Mouse (Mus musculus) CH12F3 (cell line): ENCODE results near the gene Mrps18b.

Experiments
- in situ Hi-C: fragments of 300-500 bp; cut with MboI; formaldehyde crosslinking; loops from 2 replicates; pipeline ENCODE4 v1.14.3; 2020; ENCODE audit warnings: low sequenced_read_pairs

Mrps18b gene

DNA sequence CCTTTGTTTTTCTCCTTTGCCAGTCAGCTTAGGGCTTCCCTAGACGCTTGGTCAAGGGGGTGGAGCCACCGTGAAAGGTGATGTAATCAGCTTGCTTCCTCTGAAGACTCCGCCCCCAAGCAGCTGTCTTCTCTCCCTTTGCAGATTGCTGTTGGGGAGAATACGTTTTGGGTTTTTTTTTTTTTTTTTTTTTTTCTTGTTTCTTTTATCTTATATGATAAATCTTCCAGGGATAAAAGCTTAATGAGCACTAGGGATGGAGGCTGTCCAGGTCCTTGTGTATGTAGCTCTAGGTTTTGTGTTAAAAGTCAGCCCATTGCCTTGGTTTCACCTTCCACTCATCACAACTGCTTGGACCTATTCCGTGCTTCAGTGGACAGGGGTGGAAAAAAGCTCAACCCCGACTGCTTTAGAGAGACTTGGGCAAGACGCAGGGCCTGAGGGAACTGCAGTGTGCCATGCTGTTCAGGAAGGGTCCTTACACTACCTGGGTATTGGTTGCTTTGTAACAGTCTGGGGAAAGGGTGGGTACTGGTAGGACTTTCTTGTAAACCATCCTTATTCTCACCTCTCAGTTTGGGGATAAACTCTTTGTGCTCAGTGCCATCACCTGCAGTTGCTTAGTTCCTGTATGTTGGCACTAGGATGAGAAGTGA lies 3.0 kb upstream of the Mrps18b start:
- in situ Hi-C loops, result no loop called here

DNA sequence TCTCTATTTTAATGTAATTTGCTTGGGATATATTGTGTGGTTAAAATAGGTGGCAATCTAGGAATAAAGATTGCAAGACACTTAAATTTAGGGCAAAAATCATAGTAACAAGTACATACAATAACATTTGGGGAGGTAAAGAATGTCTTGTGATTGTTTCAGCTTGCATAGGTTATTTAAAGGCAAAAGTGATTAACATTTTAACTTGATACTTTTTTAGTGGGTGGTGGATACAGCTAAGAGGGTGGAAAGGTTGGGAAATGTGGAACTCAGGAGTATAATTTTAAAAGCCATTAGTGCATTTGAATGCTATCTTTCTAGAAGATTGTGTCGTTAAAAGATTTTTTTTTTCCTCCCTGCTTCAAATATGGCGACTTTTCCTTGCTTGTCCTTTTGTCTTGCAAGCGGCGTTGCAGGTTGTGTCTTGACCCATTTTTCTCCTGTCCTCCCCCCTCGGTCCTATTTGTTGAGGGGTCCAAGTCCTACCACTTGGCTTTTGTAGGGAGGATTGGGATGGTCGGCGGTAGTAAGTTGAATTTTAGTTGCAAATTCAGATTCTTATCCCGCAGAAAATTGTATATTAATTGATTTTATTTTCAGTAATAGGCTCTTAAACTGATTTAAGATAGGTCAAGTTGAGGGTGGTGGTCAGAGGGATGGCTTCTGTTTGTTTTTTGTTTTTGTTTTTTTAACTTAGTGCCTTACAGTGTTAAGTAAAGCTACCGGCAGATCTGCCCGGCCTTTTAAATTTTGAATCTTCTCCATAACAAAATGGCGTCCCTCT lies 2.3 kb upstream of the Mrps18b start:
- in situ Hi-C loops, result no loop called here

DNA sequence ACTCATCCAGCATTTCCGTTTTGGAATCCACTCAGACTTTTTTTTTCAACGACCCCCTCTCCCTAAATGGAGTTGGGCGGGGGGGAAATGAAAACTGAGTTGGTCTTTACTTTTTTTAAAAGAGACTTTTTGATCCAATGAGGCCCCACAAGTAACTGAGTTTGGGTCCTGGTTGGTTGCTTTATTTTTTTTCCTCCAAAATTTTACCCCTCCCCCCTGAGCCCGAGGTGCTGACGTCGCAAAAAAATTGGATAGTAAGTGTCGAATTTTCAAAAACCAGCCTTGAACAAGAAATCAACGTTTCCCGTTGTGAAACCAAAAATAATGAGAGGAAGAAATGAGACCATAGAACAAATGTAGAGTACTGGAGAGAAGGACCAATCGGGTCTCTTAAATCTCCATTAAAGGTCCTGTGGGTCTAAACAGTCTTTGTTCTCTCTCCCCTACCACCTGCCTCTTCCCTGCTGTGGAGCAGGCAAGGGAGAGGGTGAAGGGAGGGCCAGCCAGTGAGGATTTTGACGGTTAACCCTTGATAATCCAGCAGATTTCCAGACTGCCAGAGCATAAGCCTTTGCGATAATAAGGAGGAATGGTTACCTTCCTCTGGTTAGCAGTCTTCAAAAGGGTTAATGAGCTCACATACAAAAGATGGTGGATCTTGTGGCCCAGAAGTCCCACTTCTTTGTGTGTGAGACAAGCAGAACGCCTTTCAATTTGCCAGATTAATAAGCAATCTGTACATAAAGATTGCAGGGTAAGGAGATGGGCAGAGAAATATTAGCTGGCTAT lies 1.5 kb upstream of the Mrps18b start:
- in situ Hi-C loops, result no loop called here

DNA sequence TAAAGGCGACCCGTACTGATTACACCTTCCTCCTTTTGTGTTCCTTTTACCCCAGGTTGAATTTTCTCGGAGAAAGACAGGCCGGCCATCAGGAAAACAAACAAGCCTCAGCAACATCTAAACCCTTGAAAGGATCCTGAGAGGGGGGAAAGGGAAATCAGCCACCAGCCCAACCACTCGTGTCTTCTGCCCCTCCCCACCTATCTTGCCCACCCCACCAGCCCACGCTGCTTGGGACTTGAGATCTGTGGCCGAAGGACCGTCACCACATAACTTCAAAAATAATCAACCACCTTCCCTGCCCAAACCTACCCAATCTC lies 914 bp upstream of the Mrps18b start:
- in situ Hi-C loops, result no loop called here

DNA sequence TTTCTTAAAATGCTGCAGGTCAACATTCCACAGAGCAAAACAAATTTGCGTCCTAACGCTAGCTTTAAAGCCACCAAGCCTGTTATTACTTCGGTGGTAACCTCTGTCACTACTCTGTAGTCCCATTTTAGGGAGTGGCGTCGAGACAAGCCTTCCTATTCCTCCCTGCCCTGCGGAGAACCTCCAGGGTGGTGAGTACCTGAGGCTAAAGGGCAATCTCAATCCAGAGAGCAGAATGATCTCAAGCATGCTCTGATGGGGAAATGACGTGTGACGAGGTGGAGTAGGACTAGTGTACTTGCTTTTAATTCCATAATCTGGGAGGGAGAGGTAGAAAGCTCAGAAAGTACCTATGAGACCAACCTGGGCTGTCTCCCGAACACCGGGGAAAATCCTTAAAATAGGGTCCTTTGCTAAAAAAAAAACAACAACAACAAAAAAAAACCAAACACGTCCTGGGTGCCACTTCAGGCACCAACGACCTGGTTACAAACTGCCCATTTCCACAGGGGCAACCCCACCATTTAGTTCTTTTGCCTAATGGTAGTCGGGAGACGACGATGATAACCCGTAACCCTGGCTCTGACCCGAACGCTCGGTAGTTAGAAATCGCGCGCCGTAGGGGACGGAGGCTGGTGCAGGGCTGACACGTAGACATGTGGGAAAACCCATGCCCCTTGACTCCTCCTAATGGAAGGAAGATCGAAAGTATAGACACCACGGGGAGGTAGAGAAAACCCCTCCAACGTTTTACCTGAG lies 472 bp downstream of the Mrps18b start:
- in situ Hi-C loops, result no loop called here

DNA sequence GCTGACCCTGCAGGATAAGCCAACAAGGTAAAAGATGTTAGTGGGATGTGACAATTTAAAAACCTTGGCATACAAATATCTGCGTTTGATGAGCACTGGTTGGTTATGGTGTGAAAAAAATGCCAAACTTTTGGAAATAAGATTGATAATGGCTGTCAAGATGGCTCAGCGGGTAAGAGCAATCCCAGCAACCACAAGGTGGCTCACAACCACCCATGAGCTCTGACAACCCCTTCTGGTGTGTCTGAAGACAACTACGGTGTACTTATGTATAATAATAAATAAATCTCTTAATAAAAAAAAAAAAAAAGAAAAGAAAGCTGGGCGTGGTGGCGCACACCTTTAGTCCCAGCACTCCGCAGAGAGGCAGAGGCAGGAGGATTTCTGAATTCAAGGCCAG lies 1.2 kb downstream of the Mrps18b start:
- in situ Hi-C loops, result no loop called here

DNA sequence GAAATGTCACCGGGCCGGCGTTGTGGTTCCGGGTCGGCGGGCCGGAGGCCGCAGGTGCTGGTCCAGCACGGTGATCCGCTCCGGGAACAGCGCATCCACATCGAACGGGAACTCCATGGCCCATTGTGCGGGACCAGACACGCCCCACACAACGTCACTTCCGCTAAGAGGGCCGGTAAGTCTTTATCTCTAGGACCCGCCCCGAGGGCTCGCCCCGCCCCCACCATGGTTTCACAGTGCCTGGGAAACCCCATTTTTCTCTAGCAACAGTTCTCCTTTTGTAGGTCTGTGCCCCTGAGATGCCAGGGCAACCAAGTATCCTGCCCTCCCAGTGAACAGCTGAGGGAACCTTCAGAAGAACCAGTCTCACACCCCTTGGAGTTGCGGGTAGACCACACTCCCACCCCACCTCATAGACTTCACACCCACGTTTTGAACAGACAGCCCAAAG lies 6.2 kb downstream of the Mrps18b start, which contains the start of gene Atat1:
Gene Atat1 (minus strand): TSS at position 157 of the 451 bp plus-strand sequence.
- in situ Hi-C loops, result no loop called here

DNA sequence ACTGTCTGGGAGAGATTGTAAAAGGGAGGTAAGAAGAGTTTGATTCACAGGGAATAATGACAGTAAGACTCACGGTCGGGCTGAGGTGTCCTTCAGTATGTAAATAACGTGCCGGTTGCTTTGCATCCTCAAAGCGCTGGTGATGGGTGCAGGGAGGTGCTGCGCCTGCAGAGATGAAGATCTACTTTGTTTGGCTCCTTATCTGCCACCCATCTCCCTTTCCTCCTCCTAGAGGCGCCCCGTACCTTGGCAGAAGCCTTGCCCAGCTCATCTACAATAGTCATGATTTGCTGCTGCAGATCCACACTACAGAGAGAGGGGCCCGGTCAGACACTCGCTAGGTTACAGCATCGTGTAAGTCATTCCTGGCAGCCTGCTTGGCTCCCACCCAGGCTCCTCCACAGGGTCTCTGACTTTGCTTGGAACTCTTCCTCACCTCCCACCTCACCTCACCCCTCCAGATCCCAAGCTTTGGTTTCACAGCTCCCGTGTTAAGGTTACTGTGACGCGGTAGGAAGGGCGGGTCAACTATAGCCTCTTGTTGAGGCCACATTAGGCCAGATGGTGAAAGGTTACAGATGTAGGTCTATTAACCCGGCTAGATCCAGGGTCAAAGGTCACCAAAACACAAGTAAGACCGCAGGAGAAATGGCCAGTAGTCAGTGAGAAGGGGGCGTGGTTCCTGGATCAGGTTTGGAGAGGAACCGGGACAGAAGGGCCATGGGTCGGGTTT lies 6.8 kb downstream of the Mrps18b start:
- in situ Hi-C loops, result no loop called here

DNA sequence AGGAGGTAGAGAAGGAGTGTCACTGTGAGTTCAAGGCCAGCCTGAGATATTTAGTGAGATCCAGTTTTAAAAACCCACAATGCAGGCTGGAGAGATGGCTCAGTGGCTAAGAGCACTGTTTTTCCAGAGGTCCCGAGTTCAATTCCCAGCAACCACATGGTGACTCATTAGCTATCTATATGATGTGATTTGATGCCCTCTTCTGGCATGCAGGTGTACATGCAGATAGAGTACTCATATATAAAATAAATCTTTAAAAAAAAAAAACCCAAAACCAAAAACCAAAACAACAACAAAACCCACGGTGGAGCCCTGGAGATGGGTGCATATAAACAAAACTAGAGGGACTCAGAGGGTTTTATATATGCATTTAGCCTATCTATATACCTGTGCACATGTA lies 8.6 kb downstream of the Mrps18b start:
- in situ Hi-C loops, result no loop called here

DNA sequence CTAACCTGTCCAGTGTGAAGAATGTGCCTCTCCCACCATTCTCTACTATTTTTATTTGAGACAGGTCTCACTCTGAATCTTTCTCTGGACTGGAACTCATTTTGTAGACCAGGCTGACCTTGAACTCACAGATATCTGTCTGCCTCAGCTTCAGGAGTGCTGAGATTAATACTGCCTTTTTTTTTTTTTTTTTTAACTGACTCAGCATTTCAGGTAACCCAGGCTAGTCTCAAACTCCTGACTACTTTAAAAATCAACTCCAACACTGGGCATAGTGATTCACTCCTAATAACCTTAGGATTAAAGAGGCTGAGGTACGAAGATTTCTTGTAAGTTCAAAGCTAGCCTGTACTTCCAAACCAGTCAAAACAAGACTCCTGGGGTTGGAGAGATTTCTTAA lies 10.6 kb downstream of the Mrps18b start:
- in situ Hi-C loops, result no loop called here

DNA sequence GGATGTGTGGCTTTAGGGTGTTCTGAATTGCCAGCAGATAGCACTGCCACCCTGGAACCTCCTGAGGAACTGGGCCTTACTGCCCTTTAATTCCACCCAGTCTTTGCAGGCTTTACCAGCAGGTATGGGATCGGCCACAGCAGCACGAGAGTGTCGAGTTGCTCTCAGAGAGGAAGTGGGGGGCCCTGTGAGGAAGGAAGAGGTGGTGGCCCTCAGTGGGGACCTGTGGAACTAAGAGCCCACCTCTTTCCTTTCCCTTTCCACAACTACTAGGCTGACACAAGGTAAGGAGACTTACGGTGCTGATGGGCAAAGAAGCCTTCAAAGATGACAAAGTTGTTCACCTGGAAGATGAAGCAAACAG lies 12.2 kb downstream of the Mrps18b start:
- in situ Hi-C loops, result no loop called here

DNA sequence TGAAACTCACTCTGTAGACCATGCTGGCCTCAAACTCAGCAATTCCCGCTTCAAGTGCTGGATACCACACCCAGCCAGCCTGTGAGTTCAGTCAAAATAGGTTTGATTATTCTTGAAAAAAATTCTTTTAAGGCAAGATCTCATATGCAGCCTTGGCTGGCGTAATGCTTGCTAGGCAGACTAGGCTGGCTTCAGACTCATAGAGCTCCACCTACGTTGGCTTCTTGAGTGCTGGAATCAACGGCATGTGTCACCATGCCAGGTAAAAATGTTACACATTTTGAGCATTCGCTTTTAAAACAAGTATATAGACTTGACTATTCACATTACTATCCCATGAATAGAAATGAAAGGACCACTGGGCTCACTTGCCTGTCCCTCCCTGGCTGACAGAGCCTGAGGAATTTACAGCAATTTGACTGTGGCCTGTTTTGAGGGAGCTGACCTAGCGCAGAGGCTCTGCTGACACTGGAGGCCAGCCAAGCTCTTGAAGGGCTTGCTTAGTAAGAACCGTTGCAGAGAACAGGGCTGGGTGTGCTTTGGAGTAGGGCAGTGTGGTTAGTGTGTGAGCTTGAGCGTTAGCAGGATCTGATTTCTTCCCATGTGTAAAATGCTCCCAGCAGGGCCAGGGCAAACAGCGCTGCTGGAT lies 12.7 kb downstream of the Mrps18b start:
- in situ Hi-C loops, result no loop called here

DNA sequence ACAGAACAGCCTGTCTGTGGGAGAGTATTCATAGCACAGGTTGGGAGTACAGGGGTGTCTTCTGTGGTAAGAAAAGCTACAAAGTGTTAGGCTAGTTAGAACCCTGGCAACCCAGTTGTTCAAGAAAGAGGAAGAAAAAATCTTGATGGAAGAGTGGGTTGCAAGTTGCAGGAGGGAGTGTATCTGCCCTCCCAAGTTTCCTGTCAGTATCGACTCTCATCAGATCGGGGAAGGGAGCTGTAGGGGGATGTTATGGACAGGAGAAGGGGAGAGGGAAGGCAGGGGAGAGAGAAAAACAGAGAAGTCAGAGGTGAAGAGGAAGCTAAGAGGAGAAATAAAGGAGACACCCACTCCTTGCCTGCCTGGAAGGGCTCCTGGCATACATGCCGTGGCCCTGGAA lies 15.6 kb downstream of the Mrps18b start:
- in situ Hi-C loops, result no loop called here

DNA sequence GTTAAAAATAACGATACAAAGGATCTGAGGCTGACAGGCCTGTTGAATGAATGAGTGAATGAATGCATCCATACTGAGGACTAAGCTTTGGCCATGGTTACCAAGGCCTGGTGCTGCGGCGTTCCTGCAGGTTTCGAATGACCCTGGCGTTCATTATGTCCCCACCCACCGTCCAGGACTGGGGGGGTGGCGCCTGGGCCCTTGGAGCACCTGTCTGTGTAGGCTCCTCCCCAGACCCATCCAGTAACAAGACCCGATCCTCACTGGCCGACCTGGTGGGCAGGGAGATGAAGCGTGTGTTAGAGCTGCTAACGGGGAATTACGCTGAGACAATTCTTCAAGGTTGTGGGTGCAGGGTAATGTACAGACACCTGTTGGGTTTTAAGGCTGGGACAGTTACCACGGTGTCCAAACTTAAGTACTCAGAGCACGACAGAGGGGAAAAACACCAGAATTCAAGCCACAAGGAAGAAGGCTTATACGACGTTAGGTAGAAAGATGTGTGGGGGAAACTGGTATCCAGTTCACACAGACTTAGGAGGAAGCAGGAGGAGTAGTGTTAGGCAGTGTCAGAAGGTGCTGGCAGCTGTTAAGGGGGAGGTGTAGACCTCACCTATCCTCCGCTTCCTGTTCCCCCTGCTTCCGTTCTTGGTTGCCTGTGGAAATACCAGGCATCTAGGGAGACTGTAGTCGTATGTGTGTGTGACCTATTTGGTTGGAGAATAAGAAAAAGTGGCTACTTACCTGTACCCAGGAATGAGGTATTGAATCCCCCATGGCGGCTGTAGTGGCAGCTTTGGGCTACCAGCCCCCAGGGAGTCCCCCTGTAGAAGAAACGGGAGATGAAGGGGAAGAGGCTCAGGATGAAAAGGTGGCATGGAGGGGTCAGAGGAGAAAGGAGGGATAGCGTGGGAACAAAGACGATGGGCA lies 18.3 kb downstream of the Mrps18b start:
- in situ Hi-C loops, result no loop called here

DNA sequence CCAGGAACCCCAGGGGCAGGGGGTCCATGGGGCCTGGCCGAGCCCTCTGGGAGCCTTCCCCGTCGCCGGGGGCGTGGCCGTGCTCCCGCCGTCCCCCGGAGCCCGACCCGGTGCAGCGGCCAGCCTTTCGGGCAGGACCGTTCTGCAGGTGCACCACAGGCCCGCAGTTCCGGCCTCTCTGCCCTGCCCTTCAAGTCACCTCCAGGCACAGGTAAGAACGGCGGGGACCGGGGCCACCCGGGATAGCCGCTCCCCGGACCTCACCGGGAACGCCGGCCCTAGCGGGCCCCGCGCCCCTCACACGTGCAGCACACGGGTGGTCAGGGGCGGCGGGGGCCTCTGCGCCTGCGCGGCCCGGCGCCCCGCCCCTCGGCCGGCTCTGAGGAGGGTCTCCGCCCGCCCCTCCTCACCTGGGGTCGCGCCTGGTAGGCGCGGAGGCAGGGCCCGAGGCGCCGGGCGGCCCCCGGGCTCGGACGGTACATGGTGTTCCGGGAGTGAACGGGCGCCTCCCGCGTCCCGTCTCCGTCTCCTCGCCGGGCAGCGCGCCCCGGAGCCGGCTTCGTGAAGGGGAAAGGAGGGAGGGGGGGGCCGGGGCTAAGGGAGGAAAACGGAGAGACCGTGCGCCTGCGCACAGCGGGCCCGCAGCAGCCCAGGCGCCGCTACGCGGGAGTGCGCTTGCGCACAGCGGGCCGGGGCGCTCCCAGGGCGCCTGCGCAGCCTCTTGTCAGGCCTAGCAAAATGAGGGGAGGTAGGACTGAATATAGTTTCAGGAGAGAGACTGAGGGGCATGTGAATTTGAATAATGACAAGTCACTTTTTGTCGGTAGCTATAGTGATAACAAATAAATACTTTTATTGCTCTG lies 19.2 kb downstream of the Mrps18b start, which contains the start of gene 2310061I04Rik:
Gene 2310061I04Rik (minus strand): TSS at position 651 of the 863 bp plus-strand sequence.
- in situ Hi-C loops, result no loop called here

DNA sequence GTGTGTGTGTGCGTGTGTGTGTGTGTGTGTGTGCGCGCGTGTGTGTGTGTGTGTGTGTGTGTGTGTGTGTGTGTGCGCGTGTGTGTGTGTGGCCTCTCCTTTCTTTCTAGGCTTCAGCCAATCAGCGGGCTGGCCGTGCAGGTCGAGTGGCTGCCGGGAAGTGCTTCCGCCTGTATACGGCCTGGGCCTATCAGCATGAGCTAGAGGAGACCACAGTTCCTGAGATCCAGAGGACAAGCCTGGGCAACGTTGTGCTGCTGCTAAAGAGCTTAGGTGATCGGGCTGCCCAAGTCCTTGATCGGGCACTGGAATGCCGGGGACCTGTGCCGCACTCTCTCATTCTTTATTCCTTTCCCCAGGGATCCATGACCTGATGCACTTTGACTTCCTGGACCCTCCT lies 28.5 kb downstream of the Mrps18b start:
- in situ Hi-C loops, result no loop called here

DNA sequence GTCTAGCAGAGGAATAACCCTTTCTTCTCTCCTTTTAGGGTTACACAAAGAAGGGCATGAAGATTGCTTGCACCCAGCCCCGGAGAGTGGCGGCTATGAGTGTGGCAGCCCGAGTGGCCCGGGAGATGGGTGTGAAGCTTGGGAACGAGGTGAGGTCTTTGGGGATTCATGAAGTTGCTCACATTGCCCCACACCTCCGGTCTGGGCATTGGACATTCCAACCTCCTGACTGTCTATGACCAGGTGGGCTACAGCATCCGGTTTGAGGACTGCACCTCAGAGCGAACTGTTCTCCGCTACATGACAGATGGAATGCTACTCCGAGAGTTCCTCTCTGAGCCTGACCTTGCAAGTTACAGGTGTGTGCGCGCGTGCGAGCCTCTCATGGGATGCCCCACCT lies 32.4 kb downstream of the Mrps18b start:
- in situ Hi-C loops, result no loop called here

DNA sequence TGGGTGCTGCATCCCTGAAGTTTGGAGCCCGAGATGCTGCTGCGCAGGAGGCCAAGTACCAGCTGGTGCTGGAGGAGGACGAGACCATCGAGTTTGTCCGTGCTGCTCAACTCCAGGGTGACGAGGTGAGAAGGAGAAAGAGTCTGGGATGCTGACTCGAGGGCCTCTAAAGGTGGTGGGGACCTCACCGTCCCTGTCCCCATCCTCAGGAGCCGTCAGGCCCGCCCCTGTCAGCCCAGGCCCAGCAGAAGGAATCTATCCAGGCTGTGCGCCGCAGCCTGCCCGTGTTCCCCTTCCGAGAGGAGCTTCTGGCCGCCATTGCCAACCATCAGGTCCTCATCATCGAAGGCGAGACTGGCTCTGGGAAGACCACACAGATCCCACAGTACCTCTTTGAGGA lies 33.3 kb downstream of the Mrps18b start:
- in situ Hi-C loops, result no loop called here
